Mouse (Mus musculus): ENCODE results near the gene Triml1.

Gene Triml1

GRCm38 (mm10) chr8:43141386-43141785, at the start of gene Triml1:
Gene Triml1, minus strand, starts transcription at chr8:43141486.
- DNase-seq (ENCODE audit: low spot score) = no peak

DNA sequence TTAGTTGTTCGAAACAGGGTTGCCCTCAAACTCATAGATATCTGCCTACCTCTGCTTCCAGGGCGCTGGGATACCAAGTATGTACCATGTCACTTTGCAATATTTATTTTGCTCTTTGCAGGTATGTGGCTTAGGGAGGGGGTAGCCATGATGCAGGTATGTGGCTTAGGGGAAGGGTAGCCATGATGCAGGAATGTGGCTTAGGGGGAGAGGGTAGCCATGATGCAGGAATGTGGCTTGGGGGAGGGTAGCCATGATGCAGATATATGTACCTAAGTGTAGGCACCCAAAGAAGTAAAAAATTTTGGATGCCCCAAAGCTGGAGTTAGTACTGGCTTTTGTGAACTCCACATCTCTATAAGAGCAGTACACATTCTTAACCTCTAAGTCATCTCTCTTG, 41.0 kb upstream of the Triml1 start:
- DNase-seq (ENCODE audit: low spot score) = no peak

DNA sequence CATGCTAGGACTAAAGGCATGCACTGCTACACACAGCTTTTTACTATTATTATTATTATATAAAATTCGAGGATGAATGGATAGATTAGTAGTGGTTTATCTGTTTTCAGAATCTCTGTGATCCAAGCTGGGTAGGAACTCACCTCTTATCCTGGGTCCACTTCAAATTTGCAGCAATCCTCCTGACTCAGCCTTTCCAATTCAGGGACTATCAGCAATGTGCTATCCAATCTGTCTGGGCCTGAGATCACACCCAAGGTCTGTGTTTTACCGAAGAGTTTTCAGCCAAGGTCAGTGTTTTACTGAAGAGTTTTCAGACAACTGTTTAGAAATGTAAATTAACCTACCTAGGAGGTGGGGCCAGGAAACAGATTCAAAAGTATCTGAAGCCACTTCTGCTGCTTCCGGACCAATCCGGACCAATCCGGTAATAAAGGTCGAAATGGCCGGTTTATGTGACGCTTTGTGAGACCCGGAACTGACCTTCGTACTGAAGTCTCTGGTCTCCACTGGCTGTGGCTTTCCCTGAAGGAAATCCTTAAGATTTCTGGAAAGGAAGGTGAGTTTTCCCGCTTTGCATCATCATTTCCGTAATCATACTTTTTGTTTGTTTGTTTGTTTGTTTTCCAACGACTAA, 38.9 kb upstream of the Triml1 start, which contains the start of gene Triml2:
Gene Triml2, plus strand, starts transcription at position 488 of the 637 bp plus-strand sequence.
- DNase-seq (ENCODE audit: low spot score) = no peak

DNA sequence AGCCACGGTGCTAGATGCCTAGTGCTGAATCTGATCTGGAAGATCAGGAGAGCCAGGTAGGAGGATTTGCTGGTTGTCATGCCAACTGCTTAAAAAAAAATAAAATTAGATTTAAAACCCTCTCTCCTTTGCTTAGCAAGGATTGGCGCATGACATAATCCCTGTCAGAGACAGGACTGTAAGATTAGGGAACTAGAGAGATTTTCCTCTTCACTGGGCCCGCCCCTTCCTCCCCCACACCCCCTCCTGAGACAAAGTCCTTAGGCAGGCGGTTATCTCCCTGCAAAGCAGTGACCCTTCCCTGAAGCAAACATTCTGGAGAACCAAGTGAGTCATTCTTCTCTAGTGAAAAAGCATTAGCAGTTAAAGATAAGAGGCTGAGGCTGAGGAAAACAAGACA, 37.9 kb upstream of the Triml1 start:
- DNase-seq (ENCODE audit: low spot score) = no peak

DNA sequence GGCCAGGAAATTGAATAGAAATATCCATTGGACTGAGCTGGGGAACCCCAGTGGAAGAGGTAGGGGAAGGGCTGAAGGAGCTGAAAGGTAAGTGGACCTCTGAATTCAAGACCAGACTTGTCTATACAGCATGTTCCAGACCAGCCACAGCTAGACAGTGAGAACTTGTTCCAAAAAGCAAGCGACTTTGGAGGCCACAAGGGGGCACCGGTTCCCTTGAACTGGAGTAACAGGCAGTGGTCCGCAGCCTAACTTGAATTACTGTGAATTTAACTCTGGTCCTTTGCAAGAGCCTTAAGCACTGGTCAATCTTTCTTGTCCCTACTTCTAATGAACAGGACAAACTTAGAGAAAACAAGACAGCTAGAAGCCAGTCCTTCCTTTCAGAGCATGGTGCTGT, 37.0 kb upstream of the Triml1 start:
- DNase-seq (ENCODE audit: low spot score) = no peak

DNA sequence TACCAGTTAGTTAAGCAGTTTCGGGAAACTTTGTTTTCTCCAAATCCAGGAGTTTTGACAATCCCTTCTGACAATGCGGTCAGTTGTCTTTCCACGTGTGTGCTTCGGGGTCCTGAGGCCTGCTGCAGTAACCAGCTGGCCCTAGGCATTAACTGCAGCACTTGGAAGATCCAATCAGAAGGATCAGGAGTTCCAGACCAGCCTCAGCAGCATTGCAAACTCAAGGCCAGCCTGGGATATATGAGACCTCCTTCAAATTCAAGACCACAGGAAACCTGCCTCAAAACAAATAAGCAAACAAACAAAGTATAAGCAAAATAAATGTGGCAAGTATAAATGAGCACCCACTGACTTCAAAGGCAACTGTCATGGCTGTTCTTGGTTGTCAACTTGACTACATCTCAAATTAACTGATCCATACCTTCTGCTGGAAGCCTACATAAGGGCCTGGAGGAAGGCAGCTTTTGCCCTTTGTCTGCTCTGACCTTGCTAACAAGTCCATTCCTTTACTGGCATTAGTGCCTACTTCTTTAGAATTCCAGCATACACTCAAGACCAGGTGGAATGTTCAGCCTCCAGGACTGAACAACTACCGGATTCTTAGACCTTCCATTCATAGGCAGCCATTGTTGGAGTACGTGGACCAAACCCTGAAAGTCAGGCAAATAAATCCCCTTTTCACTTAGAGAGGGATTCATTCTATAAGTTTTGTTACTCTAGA, 35.6 kb upstream of the Triml1 start:
- DNase-seq (ENCODE audit: low spot score) = no peak

DNA sequence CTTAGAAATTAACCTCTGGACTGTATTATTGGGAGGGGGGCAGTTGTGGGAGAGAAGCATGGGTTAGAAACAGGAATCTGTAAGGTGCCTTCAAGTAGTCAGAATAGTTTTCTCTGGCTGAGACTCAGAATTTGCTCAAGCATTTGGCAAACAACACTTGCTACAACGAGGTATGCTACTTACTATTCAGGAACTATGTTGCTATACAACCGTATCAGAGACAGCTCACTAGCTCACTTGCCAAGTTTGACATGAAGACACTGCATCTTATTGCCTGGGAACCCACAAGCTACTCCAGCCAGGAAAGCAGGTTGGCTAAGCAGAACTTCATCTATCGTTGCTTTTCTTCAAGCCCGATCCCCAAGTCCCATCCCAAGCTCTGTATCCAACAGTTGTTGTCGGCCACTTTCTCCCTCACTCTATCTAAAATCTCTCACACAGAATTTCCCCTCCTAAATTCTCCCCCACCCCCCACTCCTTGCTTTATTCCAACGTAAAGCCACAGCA, 28.0 kb upstream of the Triml1 start:
- DNase-seq (ENCODE audit: low spot score) = no peak

- DNase-seq (ENCODE audit: low spot score) = no peak
Observed at GRCm38 (mm10) chr8:43168083-43168482, 26.8 kb upstream of the Triml1 start.

DNA sequence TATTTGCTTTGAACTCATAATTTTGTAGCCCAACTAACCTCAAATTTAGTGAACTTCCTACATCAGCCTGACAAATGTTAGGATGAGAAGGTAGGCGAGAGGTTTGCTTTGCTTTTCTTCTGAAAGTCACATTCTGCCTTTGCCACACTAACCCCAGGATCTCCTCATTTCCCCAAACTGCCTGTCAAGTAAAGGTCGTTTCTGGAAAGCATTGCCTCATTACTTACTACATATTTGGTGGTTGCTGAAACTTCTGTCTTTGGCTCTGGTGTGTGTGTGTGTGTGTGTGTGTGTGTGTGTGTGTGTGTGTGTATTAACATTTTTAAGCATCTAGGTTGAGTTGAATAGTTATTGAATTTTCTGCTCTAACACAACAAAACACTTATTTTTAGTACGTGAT, 23.2 kb upstream of the Triml1 start:
- no peak for DNase-seq (ENCODE audit: low spot score)

DNA sequence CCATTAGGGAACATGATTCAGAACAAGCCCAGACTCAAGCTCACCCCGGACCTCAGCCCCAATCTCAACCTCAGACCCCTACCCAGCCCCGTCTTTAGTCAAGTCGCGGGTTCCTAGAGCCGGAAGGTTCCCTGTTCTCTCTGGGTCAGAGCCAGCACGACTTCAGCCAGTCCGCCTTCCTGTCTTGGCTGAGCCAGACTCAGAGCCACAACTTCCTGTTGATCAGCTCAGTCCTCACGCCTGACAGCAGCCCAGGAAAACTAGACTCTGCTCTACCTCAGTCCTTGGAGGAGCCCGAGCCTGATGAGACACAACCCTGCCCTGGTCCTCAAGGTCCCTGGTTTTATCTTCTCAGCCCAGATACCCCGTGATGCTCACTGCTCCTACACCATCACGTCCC, 22.0 kb upstream of the Triml1 start:
- DNase-seq (ENCODE audit: low spot score) = no peak

- no peak for DNase-seq (ENCODE audit: low spot score)
Observed at GRCm38 (mm10) chr8:43149307-43149706, 8.0 kb upstream of the Triml1 start.

DNA sequence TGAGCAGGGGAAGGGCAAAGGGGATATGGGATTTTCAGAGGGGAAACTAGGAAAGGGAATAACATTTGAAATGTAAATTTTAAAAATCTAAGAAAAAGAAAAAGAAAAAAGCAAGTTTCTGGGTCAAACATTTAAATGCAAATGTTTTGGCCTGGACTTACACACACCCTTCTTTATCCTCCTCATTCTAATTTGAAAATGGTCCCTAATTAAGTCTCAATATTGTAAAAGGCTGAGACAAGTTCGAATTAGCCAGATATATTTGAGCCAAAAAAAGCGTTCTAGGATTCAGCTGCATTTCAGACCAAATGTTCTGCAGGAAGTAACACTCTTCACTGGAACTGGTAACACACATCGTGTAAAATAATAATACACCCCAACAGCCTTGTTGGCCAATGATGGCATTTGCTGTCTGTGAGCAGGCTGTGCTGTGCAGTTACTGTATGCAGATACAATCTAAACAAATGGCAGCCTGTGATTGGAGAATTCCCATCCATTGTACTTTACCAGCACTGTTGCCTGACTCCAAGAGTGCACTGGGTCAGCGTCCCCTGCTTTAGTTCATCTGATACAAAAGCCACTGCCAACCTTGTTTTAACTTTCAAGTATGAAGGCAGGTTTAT, 30.0 kb downstream of the Triml1 start:
- no peak for DNase-seq (ENCODE audit: low spot score)

Data from layer of hippocampus, adult 11-12 months (tissue).